Mouse (Mus musculus) forebrain, embryonic 10.5 days (tissue): ENCODE results near the gene Mrps12. TPM values are rescaled to one million over a fixed set of nuclear protein-coding genes. Genes with fewer than 3 reads are reported as not detected.

Experiments
- DNase-seq: peaks from one replicate; pipeline ENCODE4 v3.0.0-alpha.2; 2017; ENCODE audit warnings: low spot score; ENCODE audit errors: extremely low spot score
- H3K27ac ChIP-seq: fragments of 300-500 bp; sonication (generic); 2 replicates; pipeline ENCODE4 v1.5.1; 2016; ENCODE audit warnings: mild to moderate bottlenecking
- H3K27me3 ChIP-seq: fragments of 300-500 bp; sonication (generic); 2 replicates; pipeline ENCODE4 v1.6.1; 2016; ENCODE audit warnings: mild to moderate bottlenecking; ENCODE audit not compliant: poor library complexity, severe bottlenecking
- H3K36me3 ChIP-seq: fragments of 300-500 bp; sonication (generic); replicated peaks from 2 replicates; pipeline ENCODE4 v1.6.1; 2016; ENCODE audit warnings: mild to moderate bottlenecking, moderate library complexity
- H3K4me1 ChIP-seq: fragments of 300-500 bp; sonication (generic); 2 replicates; pipeline ENCODE4 v1.6.1; 2016
- H3K4me3 ChIP-seq: fragments of 300-500 bp; sonication (generic); 2 replicates; pipeline ENCODE4 v1.5.1; 2016; ENCODE audit warnings: mild to moderate bottlenecking, moderate library complexity
- H3K9me3 ChIP-seq: fragments of 300-500 bp; sonication (generic); 2 replicates; pipeline ENCODE4 v1.6.1; 2016; ENCODE audit warnings: mild to moderate bottlenecking, moderate library complexity
- WGBS: fragments of 180-500 bp; shearing (Covaris S2); methylation state at CpG from one replicate; pipeline ENCODE4 v1.1.7; 2016; 5-methylcytosine and 5-hydroxymethylcytosine counted together
- polyA plus RNA-seq: library from polyadenylated mRNA; unstranded; fragments of >200 nt; fragmentation: Nextera tagmentation; extraction: Ambion mirVana; gene quantifications from 2 replicates; pipeline ENCODE4 v1.2.1, GENCODE M21; 2016

The Mrps12 gene
- polyA plus RNA-seq, 1 experiment from 2014 or later: 156 TPM

- Histone ChIP-seq H3K27me3 (peaks cover 38% of the 10 kb centered on the region), H3K4me3 (peak overlapping the region; percentile 69), H3K27ac (peak overlapping the region; percentile 83), H3K4me1 (peaks cover 30% of the 10 kb centered on the region), H3K9me3 (no peaks in the 10 kb centered on the region), H3K36me3 (peaks cover 4% of the 10 kb centered on the region; the same call in 1 of the 2 replicates)
- DNase-seq: peak; percentile 81
- WGBS: under 1% methylated on average over 38 of the region's 38 CpGs
Measured at GRCm38 (mm10) chr7:28693321-28693966, 48.2 kb downstream of the Mrps12 start.

GRCm38 (mm10) chr7:28692545-28693320 lies 48.9 kb downstream of the Mrps12 start, which contains the start of gene Fbxo27:
Gene Fbxo27, plus strand, starts transcription at chr7:28692849.
- peaks cover 38% of the 10 kb centered on the region for H3K27me3 ChIP-seq
- peak within 1 kb of the TSS; percentile 69 for H3K4me3 ChIP-seq
- peaks cover 30% of the 10 kb centered on the region for H3K4me1 ChIP-seq
- H3K9me3 ChIP-seq: no peaks in the 10 kb centered on the region
- H3K36me3 ChIP-seq: no peaks in the 10 kb centered on the region
- H3K27ac ChIP-seq: peak within 1 kb of the TSS; percentile 83
- WGBS: 21% methylated on average over 30 of the region's 30 CpGs
- DNase-seq: peak; percentile 49

GRCm38 (mm10) chr7:28691075-28691474 lies 50.5 kb downstream of the Mrps12 start:
- DNase-seq: no peak
- Histone ChIP-seq H3K27me3 (peaks cover 38% of the 10 kb centered on the region), H3K36me3 (no peaks in the 10 kb centered on the region), H3K9me3 (no peaks in the 10 kb centered on the region), H3K27ac (no peak overlapping the region), H3K4me3 (no peak overlapping the region), H3K4me1 (peaks cover 30% of the 10 kb centered on the region)
- WGBS: 64% methylated on average over 7 of the region's 7 CpGs

Other genes with a start within 250 kb of the Mrps12 start
- not detected in 2 replicates for gene Ifnl2, start 231.4 kb downstream of the Mrps12 start, polyA plus RNA-seq
- not detected in 2 replicates for gene Ifnl3, start 219.0 kb downstream of the Mrps12 start, polyA plus RNA-seq
- gene Sycn, start 200.9 kb downstream of the Mrps12 start, polyA plus RNA-seq: not detected in 2 replicates
- gene Nccrp1, start 194.6 kb downstream of the Mrps12 start, polyA plus RNA-seq: not detected in 2 replicates
- gene Samd4b, start 143.7 kb downstream of the Mrps12 start, polyA plus RNA-seq: 29.9 and 30.7 TPM in 2 replicates
- 66.0 and 69.9 TPM in 2 replicates for gene Pak4, start 143.6 kb downstream of the Mrps12 start, polyA plus RNA-seq
- gene Acp7, start 110.5 kb downstream of the Mrps12 start, polyA plus RNA-seq: not detected in 2 replicates
- gene Fbxo27, start 49.0 kb downstream of the Mrps12 start, polyA plus RNA-seq: 6.2 and 6.4 TPM in 2 replicates
- gene Fbxo17, start 25.0 kb downstream of the Mrps12 start, polyA plus RNA-seq: 10.7 and 13.9 TPM in 2 replicates
- gene Sars2, start 172 bp upstream of the Mrps12 start, polyA plus RNA-seq: 40.7 and 43.4 TPM in 2 replicates
- not detected in 2 replicates for gene Ccer2, start 14.4 kb upstream of the Mrps12 start, polyA plus RNA-seq
- 60.8 and 63.5 TPM in 2 replicates for gene Sirt2, start 24.9 kb upstream of the Mrps12 start, polyA plus RNA-seq
- gene Nfkbib, start 25.7 kb upstream of the Mrps12 start, polyA plus RNA-seq: 56.6 and 57.6 TPM in 2 replicates
- 3.4 and 3.8 TPM in 2 replicates for gene Rinl, start 47.1 kb upstream of the Mrps12 start, polyA plus RNA-seq
- gene Hnrnpl, start 66.7 kb upstream of the Mrps12 start, polyA plus RNA-seq: 325 and 336 TPM in 2 replicates
- 68.5 and 72.0 TPM in 2 replicates for gene Ech1, start 83.4 kb upstream of the Mrps12 start, polyA plus RNA-seq
- 2.9 and 3.1 TPM in 2 replicates for gene Lgals4, start 92.0 kb upstream of the Mrps12 start, polyA plus RNA-seq
- 0.26 and 0.42 TPM in 2 replicates for gene Lgals7, start 122.0 kb upstream of the Mrps12 start, polyA plus RNA-seq
- gene Capn12, start 139.6 kb upstream of the Mrps12 start, polyA plus RNA-seq: 0.21 and 0.43 TPM in 2 replicates
- gene Actn4, start 220.5 kb upstream of the Mrps12 start, polyA plus RNA-seq: 235 and 255 TPM in 2 replicates
- 415 and 425 TPM in 2 replicates for gene Eif3k, start 240.0 kb upstream of the Mrps12 start, polyA plus RNA-seq
- 10.2 and 13.4 TPM in 2 replicates for gene Map4k1, start 240.2 kb upstream of the Mrps12 start, polyA plus RNA-seq